Mouse (Mus musculus): ENCODE measurements at regions not wholly inside any gene's neighbourhood (a gene's known extent, or its start where the extent isn't known, plus 50 kb on each side); places are given as distances from the start of the nearest gene placed in this dataset.

- TF ChIP-seq POLR2A (IDR thresholded peaks at IDR 0.05; ENCODE audit: insufficient read depth, low read length) (no peak), CTCF (IDR thresholded peaks at IDR 0.05; ENCODE audit: low read depth, low read length) (no peak)
Measured at GRCm38 (mm10) chr2:61161336-61161735, 198.3 kb upstream of the Rbms1 start.

Data from ES-Bruce4 (cell line).